Mouse (Mus musculus) fat pad, adult 2 months (tissue): ENCODE measurements around the gene Gm10073.

Experiments
- DNase-seq: peaks from one replicate; pipeline ENCODE4 v3.0.0-alpha.2; 2011; ENCODE audit warnings: low read depth, low spot score; ENCODE audit errors: extremely low read depth

Gene Gm10073

DNA sequence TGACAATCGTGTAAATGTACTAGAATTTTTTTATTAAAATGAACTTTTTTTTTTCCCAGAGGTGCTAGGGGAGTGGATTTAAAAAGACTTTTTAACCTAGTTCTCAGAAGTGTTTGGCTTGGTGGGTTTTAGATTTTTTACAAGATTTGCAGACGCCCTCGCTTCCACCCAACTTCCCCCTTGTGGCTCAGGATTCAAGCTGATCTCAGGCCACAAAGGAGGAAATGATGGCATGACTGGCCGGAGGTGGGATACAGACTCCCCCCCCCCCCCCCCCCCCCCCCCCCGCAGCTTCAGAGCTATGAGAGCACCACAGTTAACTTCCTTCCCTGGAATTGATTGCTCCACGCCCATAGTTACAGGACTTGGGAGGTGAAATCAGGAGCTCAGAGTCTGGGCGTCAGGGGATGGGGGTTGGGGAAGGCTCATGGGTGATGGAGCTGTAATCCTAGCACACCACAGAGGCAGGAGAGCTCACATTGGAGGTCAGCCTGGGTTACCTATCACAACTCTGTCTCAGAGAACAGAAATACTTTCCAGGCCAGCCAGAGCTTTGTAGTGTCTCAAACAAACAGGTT is 17.1 kb downstream of the Gm10073 start:
- DNase-seq: no peak

DNA sequence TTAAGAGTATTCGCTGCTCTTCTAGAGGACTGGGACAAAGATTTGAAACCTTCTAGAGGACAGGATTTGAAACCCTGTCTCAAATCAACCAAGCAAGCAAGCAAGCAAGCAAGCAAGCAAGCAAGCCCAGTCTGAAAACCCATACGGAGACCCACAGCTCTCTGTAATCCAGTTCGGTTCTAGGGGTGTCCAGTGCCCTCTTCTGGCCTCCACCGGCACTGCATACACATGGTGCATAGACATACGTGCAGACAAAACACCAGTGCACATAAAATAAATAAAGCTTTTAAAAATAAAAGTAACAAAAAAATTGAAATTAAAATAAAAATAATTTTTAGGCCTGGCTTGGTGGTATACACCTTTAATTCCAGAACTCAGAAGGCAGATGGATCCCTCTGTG is 19.2 kb downstream of the Gm10073 start:
- no peak for DNase-seq

GRCm38 (mm10) chr8:106550906-106551305 is 22.4 kb downstream of the Gm10073 start:
- DNase-seq: no peak

GRCm38 (mm10) chr8:106548366-106548936 is 24.8 kb downstream of the Gm10073 start:
- DNase-seq: no peak

- DNase-seq: no peak
Observed at GRCm38 (mm10) chr8:106546746-106547145, 26.5 kb downstream of the Gm10073 start.

DNA sequence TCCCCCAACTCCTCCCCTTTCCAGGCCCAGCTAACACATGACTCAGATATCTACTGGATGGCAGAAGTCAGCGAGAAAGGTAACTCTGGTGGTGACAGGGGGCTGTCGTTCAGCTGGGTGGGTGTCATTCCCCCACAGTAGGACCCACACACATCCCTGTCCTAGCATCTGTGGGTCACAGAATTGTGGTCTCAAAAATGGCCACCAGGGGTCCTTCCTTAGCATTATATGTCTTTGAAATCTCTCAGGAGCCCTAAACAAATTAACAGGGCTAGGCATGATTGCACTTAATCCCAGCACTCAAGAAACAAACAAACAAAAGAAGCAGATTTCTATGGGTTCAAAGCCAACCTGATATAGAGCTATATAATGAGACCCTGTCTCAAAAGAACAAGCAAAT is 28.1 kb downstream of the Gm10073 start:
- DNase-seq: no peak

DNA sequence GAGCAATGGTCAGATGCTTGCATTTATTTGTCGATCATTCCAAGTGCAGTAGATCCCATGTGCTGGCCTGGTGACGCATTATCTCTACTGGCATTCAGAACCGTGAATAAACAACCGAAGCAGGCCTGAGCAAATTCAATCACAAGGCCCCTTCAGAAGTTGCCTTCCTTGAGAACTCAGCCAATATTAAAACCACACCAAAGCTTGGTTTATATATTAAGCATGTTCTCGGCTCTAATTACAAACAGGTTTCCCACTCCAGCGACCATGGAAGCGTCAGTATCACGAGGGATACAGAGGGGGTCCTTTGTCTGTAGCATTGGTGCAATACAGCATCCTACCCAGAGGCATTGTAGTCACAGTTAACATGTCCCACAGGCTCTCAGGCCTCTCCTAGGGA is 30.2 kb downstream of the Gm10073 start:
- DNase-seq: no peak

DNA sequence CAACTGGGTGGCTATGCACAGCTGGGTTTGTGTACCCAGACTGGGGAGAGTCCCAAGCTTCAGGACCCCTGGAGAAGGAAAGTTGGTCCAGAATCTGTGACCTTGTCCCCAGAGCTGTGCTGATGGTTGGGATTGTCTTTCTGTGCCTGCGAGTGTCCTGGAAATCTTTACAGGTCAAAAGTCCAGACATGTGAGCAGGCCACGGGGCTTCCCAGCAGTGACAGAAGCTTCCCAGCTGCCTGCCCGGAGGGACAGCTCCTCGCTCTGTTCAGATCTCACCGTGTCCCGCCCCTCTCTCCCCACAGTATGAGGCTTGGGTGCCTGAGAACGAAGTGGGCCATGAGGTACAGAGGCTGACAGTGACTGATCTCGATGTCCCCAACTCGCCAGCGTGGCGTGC is 32.3 kb downstream of the Gm10073 start:
- DNase-seq: no peak

GRCm38 (mm10) chr8:106539193-106539592 is 34.1 kb downstream of the Gm10073 start:
- DNase-seq: no peak

DNA sequence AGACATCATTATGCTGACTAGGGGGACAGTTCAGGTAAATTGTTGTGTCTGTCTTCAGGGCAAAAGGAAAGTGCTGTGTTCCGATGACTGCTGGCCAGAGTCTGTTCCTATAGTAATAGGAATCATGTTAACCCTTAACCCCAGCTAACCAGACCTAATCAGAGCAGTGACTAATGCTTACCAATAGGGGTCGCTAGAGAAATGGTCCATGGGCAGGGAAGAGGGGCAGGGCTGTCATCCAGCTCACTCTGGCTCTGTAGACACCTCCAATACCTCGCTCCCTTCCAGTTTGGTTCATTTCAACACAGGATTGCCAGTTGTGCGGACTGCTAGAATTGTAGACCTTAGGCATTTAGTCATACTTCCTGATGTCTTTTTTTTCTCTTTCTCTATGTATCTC is 37.8 kb downstream of the Gm10073 start:
- no peak for DNase-seq

DNA sequence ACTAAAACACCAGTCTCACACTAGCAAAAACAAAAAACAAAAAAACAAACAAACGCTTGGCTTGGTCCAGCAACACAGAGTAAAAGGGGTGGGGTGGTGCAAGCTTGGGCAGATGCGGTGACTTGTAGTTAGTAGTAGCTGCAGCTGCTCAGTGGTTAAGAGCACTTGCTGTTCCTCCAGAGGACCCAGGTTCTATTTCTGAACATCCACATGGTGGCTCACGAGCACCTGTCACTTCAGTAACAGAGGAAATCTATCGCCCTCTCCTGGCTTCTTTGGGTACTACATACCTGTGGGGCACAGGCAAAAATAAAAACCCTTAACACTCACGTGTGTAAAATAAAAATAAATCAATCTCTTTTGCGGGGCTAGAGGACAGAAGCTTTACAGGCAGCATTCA is 38.8 kb downstream of the Gm10073 start:
- DNase-seq: no peak

GRCm38 (mm10) chr8:106533709-106534108 is 39.6 kb downstream of the Gm10073 start:
- DNase-seq: no peak

- no peak for DNase-seq
Observed at GRCm38 (mm10) chr8:106530566-106530965, 42.7 kb downstream of the Gm10073 start.

DNA sequence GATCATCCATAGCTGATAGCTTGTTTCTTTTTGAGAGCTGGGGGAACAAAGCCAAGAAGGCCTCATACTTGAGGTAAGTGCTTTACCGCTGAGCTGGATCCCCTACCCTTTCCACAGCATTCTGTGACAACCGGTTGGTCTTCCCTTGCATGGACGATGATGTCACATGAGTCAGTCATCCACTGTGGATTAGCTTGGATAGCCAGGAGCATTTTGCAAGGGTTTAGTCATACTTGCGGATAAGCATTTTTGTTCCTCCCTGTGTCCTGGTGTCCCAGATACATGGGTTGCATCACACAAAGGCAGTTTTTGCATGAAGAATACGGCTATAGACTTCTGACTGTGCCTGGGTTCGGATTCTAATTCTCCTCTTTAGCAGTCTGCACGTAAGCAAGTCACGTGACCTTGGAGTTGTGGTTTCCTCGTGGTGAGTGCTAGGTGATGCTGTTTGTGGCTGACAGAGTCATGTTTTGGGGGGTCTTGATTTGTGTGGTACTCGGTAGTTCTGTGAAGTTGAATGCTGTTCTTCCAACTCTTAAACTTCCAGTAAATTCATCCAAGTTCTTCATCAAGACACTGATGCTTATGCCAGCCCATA is 43.3 kb downstream of the Gm10073 start:
- DNase-seq: peak; percentile 91

DNA sequence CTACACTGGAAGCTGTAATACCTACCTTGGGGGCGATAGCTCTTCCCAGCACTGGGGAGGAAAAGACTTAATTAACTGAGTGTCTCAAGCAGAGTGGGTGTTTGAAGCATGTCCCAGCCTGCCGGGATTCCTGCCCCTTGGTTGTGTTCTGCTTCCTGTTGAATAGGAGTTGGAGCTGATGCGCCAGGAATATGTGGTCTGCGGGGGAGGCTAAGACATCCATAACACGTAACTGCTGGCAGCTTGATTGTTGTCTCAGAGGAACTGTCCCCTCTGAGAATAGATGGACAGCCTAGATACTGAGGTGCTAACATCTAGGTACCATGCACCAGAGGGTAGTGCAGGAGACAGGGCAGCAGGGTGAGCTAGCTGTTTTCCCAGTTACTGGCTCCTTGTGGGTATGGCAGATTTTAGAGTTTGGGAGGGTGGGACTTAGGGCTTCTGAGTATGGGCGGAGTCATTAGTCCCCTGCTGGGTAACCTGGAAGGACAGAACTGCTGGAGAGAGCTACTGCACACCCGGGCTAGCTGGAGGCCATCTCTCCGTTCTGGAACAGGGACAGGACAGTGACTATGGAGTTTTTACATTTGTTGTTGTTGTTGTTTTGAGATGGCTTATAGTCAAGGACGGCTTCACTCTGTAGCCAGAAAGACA is 44.5 kb downstream of the Gm10073 start:
- DNase-seq: peak; percentile 95

DNA sequence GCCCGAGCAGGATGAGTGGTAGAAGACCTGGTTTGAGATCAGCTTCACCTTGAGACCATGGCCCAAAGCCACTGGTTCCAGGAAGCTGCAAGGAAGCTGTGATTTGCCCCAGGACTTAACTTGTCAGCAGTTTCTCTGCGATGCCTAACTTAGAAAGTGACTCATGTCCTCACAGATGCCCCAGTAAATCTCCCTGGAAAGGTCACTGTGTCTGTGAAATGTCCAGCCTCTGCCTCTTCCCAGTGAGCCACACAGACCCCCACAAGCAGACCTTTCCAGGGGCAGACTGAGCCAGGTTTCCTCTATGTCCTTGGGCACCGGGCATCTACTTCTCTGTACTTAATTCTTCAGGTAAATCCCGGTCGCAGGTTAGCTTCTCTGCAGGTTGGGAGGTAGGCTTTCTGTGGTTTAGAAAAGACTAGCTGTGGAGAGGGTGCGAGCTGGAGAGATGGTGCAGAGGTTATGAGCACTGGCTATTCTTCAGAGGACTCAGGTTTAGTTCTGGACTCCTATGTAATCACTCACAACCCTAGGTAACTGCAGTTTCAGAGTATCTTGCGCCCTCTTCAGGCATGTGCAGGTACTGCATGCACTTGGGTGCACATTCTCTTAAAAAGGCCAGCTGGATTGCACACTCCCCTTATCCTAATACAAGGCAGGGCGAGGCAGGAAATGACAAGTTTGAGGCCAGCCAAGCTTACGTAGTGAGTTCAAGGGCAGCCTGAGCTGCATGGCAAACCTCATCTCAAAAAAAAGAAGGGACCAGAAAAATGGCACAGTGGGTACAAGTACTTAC is 45.8 kb downstream of the Gm10073 start:
- DNase-seq: no peak

DNA sequence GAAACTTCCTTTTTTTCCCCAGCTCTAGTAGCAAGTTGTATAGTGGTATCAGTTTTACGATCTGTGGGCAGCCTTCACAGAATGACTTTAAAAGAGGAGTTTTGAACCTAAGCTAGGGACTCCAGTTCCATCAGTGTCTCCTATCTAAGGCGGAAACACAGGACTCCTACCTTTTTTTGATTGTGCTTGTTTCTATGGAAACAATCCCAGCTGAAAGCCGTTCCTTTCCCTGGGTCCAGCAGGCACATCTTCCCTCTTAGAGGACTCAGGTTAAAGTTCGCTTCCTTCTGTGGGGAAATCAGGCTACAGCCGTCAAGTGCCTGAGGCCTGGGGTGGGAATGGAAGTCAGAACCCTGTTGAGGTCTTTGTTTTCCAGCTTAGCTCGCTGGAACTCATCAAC is 46.5 kb downstream of the Gm10073 start:
- peak; percentile 50 for DNase-seq
